Mouse (Mus musculus): ENCODE measurements around the gene Gm45194.

The Gm45194 gene

GRCm38 (mm10) chrX:111891089-111891488 is at the start of gene Gm45194:
Gene Gm45194, plus strand, starts transcription at chrX:111891389.
- DNase-seq (ENCODE audit: low read depth), result no peak

DNA sequence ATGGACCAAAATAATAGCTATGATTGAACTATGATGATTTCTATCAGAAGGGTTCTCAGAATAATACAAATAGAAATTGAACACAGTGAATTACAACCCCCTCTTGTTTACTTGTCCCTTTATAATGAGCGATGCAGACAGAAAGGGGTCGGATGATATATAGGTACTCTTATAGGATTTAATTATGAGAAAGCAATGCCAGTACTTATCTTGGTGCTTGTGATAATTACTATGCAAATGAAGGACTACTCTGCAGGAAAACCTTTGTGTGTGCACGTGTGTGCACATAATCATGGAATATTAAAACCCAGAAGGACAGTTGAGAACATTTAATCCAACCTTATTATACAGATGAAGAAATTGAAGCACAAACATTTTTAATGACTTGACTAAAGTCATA is 35.3 kb upstream of the Gm45194 start:
- no peak for DNase-seq (ENCODE audit: low read depth)

GRCm38 (mm10) chrX:111881251-111881650 is 9.9 kb upstream of the Gm45194 start:
- no peak for DNase-seq (ENCODE audit: low read depth)

DNA sequence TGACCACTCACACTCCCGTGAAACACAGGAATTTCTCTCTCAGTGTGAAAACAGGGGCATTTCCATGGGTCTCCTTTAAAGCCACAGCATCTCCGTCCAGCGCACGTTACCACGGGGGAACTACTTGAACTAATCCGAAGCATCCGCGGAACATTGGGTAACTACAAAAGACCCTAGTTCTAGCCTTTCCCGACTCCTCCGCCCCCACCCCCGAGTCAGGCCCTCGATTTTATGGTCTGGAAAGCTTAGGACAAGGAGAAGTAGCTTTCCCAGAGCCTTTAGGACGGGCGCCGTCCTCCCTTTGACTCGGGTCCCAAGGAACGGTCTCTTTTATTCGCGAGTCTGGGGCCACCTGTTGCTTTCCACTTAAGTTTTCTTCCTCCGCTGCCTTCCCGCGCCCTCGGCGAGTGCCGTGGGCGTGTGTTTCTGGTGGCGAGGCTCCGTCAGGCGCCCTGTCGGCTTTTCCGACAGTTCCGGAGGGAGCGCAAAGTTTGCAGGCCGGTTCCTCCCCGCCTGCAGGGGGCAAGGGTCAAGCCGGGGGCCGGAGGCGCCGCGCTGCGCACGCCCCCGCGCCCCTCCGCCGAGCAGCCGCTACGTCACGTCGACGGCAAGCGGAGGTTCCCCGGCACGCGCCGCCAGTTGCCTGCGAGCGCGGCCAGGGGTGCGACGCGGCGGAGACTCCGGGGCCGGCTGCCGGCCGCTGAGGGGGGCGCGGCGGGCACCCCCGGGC is 3.3 kb downstream of the Gm45194 start:
- DNase-seq (ENCODE audit: low read depth), result no peak

DNA sequence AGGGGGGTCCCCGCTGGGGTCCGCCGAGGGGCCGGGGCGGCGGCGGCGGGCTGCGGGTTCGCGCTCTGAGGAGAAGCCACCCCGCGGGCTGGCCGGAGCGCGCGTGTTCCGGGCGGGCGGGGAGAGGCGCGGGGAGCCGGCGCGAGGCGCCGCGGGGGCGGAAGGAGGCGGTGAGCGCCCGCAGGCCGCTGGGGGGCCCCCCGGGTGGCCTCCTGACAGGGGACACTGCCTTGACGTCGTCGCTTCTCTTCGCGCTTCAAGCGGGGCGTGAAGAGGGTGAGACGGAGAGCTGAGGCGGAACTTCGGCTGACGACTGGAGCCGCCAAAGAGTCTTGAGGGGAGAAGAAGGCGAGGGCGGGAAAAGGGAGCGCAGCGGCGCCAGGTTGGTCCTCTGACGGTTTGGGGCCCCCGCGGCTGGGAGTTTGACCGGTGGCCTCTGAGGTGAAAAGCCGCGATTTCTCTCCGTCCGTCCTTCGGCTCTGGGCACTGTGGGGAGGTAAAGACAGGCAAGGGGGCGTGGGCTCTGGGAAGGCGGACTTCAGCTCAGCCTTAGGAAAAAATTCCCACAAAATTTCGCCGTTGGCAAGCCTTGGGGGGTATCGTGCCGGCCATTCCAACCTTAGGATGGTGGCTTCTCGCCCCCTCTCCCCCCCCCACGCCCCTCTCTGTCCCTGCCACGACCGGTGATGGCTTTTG is 4.0 kb downstream of the Gm45194 start:
- DNase-seq (ENCODE audit: low read depth), result no peak

- DNase-seq (ENCODE audit: low read depth), result peak; percentile 21
These were observed 26.2 kb downstream of the Gm45194 start for GRCm38 (mm10) chrX:111917422-111917821.

GRCm38 (mm10) chrX:111960909-111961308 is 69.7 kb downstream of the Gm45194 start:
- peak; percentile 37 for DNase-seq (ENCODE audit: low read depth)

- DNase-seq (ENCODE audit: low read depth), result no peak
These were observed 108.5 kb downstream of the Gm45194 start for GRCm38 (mm10) chrX:111999661-112000060.

DNA sequence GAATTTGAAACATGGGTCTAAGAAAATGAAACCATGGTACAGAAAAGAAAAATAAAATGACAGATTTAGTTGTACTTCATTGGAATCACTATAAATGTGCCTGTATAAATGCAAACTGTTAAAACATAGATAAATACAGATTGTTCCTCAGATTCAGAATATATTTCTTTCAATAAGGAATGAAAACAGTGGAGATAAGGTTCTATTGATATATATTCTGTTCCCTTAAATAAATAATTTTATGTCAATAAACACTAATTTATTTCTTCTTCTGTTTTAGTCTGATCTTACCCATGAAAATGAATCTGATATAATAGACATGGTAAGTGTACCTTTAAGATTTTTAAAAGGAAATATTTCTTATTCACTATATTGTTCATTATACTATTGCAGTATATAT is 119.5 kb downstream of the Gm45194 start, which contains the start of gene Tex16:
Gene Tex16, plus strand, starts transcription at position 301 of the 400 bp plus-strand sequence.
- no peak for DNase-seq (ENCODE audit: low read depth)

DNA sequence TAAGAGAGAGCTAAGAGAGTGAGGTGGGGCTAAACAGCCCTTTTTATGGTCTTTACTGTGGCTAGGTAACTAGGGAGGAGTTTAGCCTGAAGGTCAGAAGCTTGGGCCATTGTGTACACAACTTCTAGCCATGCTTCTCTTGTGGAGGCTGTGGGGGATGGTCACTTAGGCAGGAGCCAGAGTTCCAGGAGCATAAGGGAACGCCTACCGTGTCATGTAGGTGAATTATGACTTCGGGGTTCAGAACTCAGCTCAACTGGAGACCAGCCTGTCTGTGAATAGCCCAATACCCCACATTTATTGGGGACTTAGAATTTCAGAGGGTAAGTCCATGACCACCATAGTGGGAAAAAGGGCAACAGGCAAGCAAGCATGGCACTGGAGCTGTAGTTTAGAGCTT is 347.6 kb downstream of the Gm45194 start, which contains the start of gene 4933403O08Rik:
Gene 4933403O08Rik, plus strand, starts transcription at position 301 of the 400 bp plus-strand sequence.
- DNase-seq (ENCODE audit: low read depth), result no peak

GRCm38 (mm10) chrX:112242916-112243315 is 351.7 kb downstream of the Gm45194 start:
- peak; percentile 8 for DNase-seq (ENCODE audit: low read depth)

DNA sequence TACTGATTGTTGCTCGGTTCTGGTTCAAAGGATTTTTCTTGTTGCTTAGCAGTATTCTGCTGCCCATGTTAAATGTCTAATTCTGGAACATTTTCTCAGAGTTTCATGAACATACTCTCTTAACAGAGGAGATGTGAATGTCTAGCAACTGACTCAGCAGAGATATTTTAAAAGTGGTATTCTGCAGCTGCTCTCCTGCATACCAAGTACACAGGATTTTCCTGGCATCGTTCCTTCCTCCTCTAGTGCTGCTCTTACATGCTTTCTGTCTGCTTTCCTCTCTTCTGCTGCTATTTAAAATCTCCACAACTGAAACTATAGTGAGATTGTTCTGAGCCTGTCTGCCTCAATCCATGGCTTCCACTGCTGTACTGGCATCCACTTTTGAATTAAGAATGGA is 364.3 kb downstream of the Gm45194 start:
- DNase-seq (ENCODE audit: low read depth), result no peak

DNA sequence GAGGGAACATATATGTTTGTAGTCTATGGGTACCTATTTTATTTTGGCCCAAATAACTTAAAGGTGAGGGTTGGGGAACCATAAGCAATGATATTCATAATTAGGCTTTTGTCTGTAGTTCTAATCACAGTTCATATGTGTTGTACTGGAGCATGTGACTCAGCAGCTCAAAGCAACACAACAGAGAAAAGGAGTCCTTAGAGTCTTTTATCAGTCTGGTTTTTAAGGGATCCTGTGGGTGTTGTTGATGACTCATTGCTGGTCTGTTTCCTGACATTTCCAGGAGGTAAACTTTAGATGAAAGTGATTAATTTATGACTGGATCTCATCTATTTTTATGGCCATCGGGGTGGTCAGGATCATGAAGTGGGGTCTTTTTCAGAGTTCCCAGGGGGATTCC is 382.4 kb downstream of the Gm45194 start:
- DNase-seq (ENCODE audit: low read depth), result peak; percentile 77

Data from 416B (cell line).